Mouse (Mus musculus) liver, adult 2 months (tissue): Measurements from ENCODE around the gene Rubcn. TPM values are rescaled to one million over a fixed set of nuclear protein-coding genes. Genes with fewer than 3 reads are reported as not detected.
A peak's percentile ranks its signal among the peaks of the same experiment; 100 is the strongest.

Experiments
- DNase-seq: peaks from one replicate; pipeline ENCODE4 v3.0.0-alpha.2; 2011; ENCODE audit warnings: low read depth, low spot score; ENCODE audit errors: extremely low read depth
- H3K27ac ChIP-seq: fragments of 200-500 bp; replicated peaks from 2 replicates; pipeline ENCODE4 v1.5.1; 2012; ENCODE audit warnings: low read depth, mild to moderate bottlenecking, control low read depth, inconsistent platforms, low read length; ENCODE audit not compliant: insufficient read depth
- H3K27me3 ChIP-seq: fragments of 200-500 bp; 2 replicates; pipeline ENCODE4 v1.6.1; 2012; ENCODE audit warnings: mild to moderate bottlenecking, moderate library complexity, low read length, inconsistent platforms; ENCODE audit not compliant: control insufficient read depth, insufficient read depth
- H3K36me3 ChIP-seq: fragments of 200-500 bp; 2 replicates; pipeline ENCODE4 v1.6.1; 2012; ENCODE audit warnings: low read length, inconsistent platforms; ENCODE audit not compliant: control insufficient read depth, insufficient read depth
- H3K4me1 ChIP-seq: fragments of 200-500 bp; 2 replicates; pipeline ENCODE4 v1.6.1; 2011; ENCODE audit warnings: low read length; ENCODE audit not compliant: control insufficient read depth, insufficient read depth
- H3K4me3 ChIP-seq: fragments of 200-500 bp; 2 replicates; pipeline ENCODE4 v1.5.1; 2011; ENCODE audit warnings: low read depth, mild to moderate bottlenecking, control low read depth, low read length, moderate library complexity; ENCODE audit not compliant: insufficient read depth
- H3K79me2 ChIP-seq: fragments of 200-500 bp; 2 replicates; pipeline ENCODE4 v1.6.1; 2012; ENCODE audit warnings: inconsistent platforms, mild to moderate bottlenecking, low read length, moderate library complexity; ENCODE audit not compliant: control insufficient read depth, insufficient read depth
- H3K9ac ChIP-seq: fragments of 200-500 bp; 2 replicates; pipeline ENCODE4 v1.6.1; 2012; ENCODE audit warnings: low read depth, mild to moderate bottlenecking, control low read depth, inconsistent platforms, low read length
- CTCF ChIP-seq: fragments of 200-500 bp; IDR thresholded peaks from 2 replicates; pipeline ENCODE4 v1.5.1; 2011; ENCODE audit warnings: low read depth, low read length, control low read depth
- POLR2A ChIP-seq: fragments of 200-500 bp; IDR thresholded peaks from 2 replicates; pipeline ENCODE4 v1.6.1; 2011; ENCODE audit warnings: low read length, control low read depth; ENCODE audit not compliant: insufficient read depth; ENCODE audit errors: extremely low read depth
- WGBS: fragments of 180-500 bp; shearing (Covaris S2); methylation state at CpG from one replicate; pipeline ENCODE4 v1.1.7; 2018; 5-methylcytosine and 5-hydroxymethylcytosine counted together
- polyA plus RNA-seq: library from polyadenylated mRNA; depleted of rRNA; stranded (reverse); fragments of >200 nt; gene quantifications from 2 replicates; pipeline ENCODE4 v1.2.3, GENCODE M21; 2012
- total RNA-seq: library from RNA; depleted of rRNA; stranded (reverse); fragments of >200 nt; gene quantifications from 2 replicates; pipeline ENCODE4 v1.2.3, GENCODE M21; 2014

Gene Rubcn
- total and polyA plus RNA-seq, 2 experiments = 12.6 to 17.0 TPM

DNA sequence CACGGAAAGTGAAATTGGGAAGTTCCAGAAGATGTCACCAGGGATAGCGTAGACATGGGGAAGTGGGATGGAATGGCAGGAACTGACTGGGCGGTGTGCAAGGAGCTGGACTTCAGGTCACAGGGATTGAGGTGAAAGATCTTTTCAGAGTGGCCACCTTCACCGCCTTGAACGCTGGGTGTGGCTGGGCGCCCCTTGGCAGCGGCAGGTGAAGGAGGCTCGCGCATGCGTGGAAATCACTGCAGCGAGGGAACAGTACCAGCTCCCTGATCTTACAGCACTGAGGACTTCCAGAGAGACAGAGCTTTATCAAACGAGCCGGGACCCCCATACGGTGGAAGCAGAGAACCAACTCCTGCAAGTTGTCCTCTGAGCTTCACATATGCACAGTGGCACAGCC lies 63.0 kb downstream of the Rubcn start:
- no peak for DNase-seq
- Histone ChIP-seq H3K79me2 (no peaks in the 10 kb centered on the region), H3K4me3 (peak overlapping the region; percentile 47; the same call in 1 of the 2 replicates), H3K36me3 (no peaks in the 10 kb centered on the region), H3K4me1 (peaks cover 12% of the 10 kb centered on the region), H3K27me3 (no peaks in the 10 kb centered on the region), H3K9ac (no peak overlapping the region), H3K27ac (no peak overlapping the region)
- WGBS = 28% methylated on average over 14 of the region's 14 CpGs
- no peak for TF ChIP-seq POLR2A
- no peak for TF ChIP-seq CTCF

DNA sequence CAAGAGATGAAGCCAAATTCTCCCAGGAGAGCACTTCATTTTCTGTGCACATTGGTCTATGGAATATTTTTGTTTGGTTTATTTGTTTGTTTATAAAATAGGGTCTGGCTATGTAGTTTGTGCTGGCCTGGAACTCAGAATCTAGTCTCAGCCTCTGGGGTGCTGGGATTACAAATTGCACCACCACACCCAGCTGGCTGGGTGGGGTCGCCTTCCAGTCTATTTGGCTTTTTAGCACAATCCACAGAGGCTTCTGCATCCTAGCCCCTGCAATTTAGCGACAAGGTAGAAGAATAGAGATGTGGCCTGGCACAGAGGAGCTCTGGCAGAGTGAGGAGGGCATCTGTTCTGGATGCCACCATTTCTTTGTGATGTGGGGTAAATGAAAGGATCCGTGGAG lies 63.8 kb downstream of the Rubcn start:
- no peak overlapping the region for H3K9ac ChIP-seq
- H3K27ac ChIP-seq = no peak overlapping the region
- H3K27me3 ChIP-seq = no peaks in the 10 kb centered on the region
- no peaks in the 10 kb centered on the region for H3K36me3 ChIP-seq
- no peak overlapping the region for H3K4me3 ChIP-seq
- peaks cover 9% of the 10 kb centered on the region for H3K4me1 ChIP-seq
- no peaks in the 10 kb centered on the region for H3K79me2 ChIP-seq
- WGBS = 82% methylated on average over 3 of the region's 3 CpGs
- no peak for DNase-seq
- TF ChIP-seq POLR2A = no peak
- no peak for TF ChIP-seq CTCF

DNA sequence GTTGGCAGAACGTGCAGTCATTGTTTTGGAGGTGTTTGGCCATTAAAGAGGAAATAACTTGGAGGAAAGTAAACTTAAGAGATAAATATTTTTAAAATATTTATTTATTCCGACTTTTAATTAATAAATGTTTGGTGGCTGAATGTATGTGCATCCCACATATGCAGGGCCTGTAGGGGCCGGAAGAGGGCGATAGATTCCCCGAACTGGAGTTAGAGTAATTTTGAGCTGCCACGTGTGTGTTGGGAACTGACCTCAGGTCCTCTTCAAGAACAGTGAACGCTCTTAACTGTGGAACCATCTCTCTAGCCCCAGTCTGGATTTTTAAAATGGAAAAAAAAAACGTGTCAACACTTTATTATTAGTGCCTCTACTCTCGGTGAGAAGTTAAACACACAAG lies 64.2 kb downstream of the Rubcn start:
- Histone ChIP-seq H3K27ac (no peak overlapping the region), H3K27me3 (no peaks in the 10 kb centered on the region)

DNA sequence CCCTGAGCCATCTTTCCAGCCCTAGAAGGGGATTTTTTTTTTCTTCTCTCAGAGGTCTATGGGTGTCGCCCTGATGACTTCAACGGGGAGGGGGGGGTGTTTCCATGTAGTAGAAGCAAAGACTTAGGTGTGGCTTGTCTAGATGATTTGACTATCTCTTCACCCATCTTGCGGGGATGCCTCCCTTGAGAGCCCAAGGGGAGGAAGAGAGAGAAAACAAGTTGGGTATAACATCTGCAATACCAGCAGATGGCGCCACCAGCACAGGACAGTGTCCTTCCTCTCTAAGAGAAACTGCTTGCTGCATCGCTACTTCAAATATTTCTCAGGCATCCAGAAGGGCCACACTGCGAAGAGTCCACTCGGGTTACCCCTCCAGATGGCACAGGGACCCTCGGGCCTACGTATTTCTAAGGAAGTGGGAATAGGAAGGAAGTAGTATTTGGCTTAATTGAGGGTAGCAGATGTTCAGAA lies 64.6 kb downstream of the Rubcn start:
- 3% methylated on average over 9 of the region's 9 CpGs for WGBS
- Histone ChIP-seq H3K9ac (no peak overlapping the region), H3K4me3 (no peak overlapping the region), H3K27me3 (no peaks in the 10 kb centered on the region), H3K4me1 (peaks cover 10% of the 10 kb centered on the region), H3K36me3 (no peaks in the 10 kb centered on the region), H3K79me2 (no peaks in the 10 kb centered on the region), H3K27ac (no peak overlapping the region)
- peak; percentile 78 for TF ChIP-seq CTCF
- TF ChIP-seq POLR2A = no peak
- DNase-seq = peak; percentile 69

More for the DNA sequence above, 64.2 kb downstream of the Rubcn start:
- H3K79me2 ChIP-seq = no peaks in the 10 kb centered on the region
- 62% methylated on average over 9 of the region's 9 CpGs for WGBS
- no peak overlapping the region for H3K4me3 ChIP-seq
- TF ChIP-seq CTCF (peak; percentile 7; the same call in 1 of the 2 replicates), POLR2A (no peak)
- H3K36me3 ChIP-seq = no peaks in the 10 kb centered on the region
- no peak overlapping the region for H3K9ac ChIP-seq
- H3K4me1 ChIP-seq = peaks cover 8% of the 10 kb centered on the region
- no peak for DNase-seq

DNA sequence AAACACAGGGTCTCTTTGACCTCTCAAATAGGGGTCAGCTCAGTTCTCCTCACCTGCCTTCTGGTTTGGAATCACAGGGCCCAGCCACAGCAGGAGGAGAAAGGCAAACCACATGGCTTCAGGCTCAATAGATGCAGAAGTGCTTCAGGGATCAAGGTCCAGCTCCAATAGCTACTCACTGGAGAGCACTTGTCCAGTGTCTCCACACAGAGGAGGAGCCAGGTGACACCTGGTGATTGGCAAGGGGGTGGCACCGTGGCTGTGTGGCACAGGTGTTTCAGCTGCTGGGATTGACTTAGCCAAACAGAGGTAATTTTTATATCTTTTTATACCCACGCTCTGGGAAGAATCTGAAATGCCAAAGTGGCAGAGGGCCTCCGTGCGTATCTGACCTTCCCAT lies 67.2 kb downstream of the Rubcn start, which contains the start of gene Smbd1:
TSS of gene Smbd1 (minus strand) at position 157 of the 400 bp plus-strand sequence.
- peaks cover 10% of the 10 kb centered on the region; the same call in 1 of the 2 replicates for H3K4me1 ChIP-seq
- no peaks in the 10 kb centered on the region for H3K27me3 ChIP-seq
- DNase-seq = no peak
- H3K36me3 ChIP-seq = no peaks in the 10 kb centered on the region
- no peaks in the 10 kb centered on the region for H3K79me2 ChIP-seq
- TF ChIP-seq CTCF (no peak), POLR2A (no peak)
- 84% methylated on average over 4 of the region's 4 CpGs for WGBS
- H3K4me3 ChIP-seq = no peak within 1 kb of the TSS
- H3K27ac ChIP-seq = no peak within 1 kb of the TSS
- no peak within 1 kb of the TSS for H3K9ac ChIP-seq

DNA sequence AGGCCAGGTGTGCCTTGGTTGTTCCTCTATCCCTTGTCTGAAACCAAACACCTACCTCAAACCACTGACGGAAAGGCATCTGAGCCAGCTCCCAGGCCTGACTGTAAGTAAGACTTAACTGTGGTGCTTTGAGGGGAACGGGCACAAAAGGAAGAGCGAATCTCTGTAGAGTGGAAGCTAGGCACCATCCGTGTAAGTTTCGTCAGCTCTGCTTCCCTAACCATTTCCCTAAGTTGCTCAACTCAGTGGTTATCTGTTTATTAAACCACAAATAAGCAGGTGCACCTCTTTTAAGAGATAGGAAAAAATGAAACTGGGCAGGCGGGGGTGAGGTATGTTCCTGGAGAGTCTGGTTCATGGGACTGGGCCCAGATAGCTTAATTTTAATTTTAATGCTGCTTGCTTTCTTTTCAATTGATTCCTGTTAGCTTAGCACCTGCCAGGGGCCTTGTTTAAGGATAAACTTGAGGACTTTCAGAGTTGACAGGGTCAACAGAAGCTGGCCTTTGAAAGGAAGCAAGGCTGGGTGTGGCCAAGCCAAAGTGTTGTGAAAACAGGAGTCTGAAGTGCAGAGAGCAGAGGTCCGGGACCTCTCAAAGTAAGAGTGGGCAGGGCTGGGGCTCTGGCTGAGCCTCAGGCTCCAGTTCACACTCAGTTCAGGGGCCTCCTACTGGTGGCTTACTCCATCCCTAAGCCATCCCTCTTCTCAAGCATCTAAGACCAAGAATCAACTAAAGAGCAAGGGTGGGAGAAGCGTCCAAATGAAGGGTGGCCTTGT lies 70.0 kb downstream of the Rubcn start:
- H3K9ac ChIP-seq = no peak overlapping the region
- WGBS = 33% methylated on average over 8 of the region's 8 CpGs
- peaks cover 15% of the 10 kb centered on the region; the same call in 1 of the 2 replicates for H3K4me1 ChIP-seq
- no peak overlapping the region for H3K4me3 ChIP-seq
- no peaks in the 10 kb centered on the region for H3K36me3 ChIP-seq
- TF ChIP-seq CTCF = no peak
- TF ChIP-seq POLR2A = no peak
- DNase-seq = peak; percentile 85
- H3K27me3 ChIP-seq = no peaks in the 10 kb centered on the region
- no peaks in the 10 kb centered on the region for H3K79me2 ChIP-seq
- H3K27ac ChIP-seq = no peak overlapping the region
